Mouse (Mus musculus): ENCODE measurements around the gene Vsig10l. TPM values are rescaled to one million over a fixed set of nuclear protein-coding genes. Genes with fewer than 3 reads are reported as not detected.
A peak's percentile ranks its signal among the peaks of the same experiment; 100 is the strongest.

Vsig10l gene
- polyA plus RNA-seq, 1 experiment from 2014 or later: 15.7 TPM

GRCm38 (mm10) chr7:43466099-43466694 lies 3.2 kb downstream of the Vsig10l start:
- Histone ChIP-seq H3K9me3 (replicated peaks; ENCODE audit: control insufficient read depth, low read length, poor library complexity, severe bottlenecking) (no peaks in the 10 kb centered on the region), H3K4me2 (ENCODE audit: low read length) (peak overlapping the region; percentile 82), H3K4me1 (ENCODE audit: control insufficient read depth, insufficient read depth, low read length) (peaks cover 2% of the 10 kb centered on the region), H3K36me3 (ENCODE audit: control insufficient read depth, insufficient read depth, low read length) (no peaks in the 10 kb centered on the region), H3K27ac (ENCODE audit: low read length) (peak overlapping the region; percentile 44), H3K4me3 (ENCODE audit: low read depth, low read length) (peak overlapping the region; percentile 56), H3K27me3 (ENCODE audit: control insufficient read depth, insufficient read depth, low read depth, low read length) (no peaks in the 10 kb centered on the region), H3K9ac (ENCODE audit: low read depth, low read length) (peak overlapping the region; percentile 64)
- peak; percentile 73 for ATAC-seq
- under 1% methylated on average over 33 of the region's 33 CpGs for WGBS

GRCm38 (mm10) chr7:43470373-43470772 lies 7.4 kb downstream of the Vsig10l start:
- no peaks in the 10 kb centered on the region for H3K9me3 ChIP-seq (replicated peaks; ENCODE audit: control insufficient read depth, low read length, poor library complexity, severe bottlenecking)
- H3K4me1 ChIP-seq (ENCODE audit: control insufficient read depth, insufficient read depth, low read length): peaks cover 2% of the 10 kb centered on the region
- 0 out of 2 replicates have a peak, but pooled peaks cover 2% of the 10 kb centered on the region for H3K36me3 ChIP-seq (ENCODE audit: control insufficient read depth, insufficient read depth, low read length)
- ATAC-seq: no peak
- no peak overlapping the region for H3K4me2 ChIP-seq (ENCODE audit: low read length)
- H3K4me3 ChIP-seq (ENCODE audit: low read depth, low read length): no peak overlapping the region
- H3K27ac ChIP-seq (ENCODE audit: low read length): no peak overlapping the region
- H3K27me3 ChIP-seq (ENCODE audit: control insufficient read depth, insufficient read depth, low read depth, low read length): no peaks in the 10 kb centered on the region
- H3K9ac ChIP-seq (ENCODE audit: low read depth, low read length): no peak overlapping the region
- WGBS: 42% methylated on average over 8 of the region's 8 CpGs

GRCm38 (mm10) chr7:43475706-43476105 lies 12.8 kb downstream of the Vsig10l start:
- peaks cover 8% of the 10 kb centered on the region for H3K27me3 ChIP-seq (ENCODE audit: control insufficient read depth, insufficient read depth, low read depth, low read length)
- H3K4me3 ChIP-seq (ENCODE audit: low read depth, low read length): no peak overlapping the region
- no peaks in the 10 kb centered on the region for H3K4me1 ChIP-seq (ENCODE audit: control insufficient read depth, insufficient read depth, low read length)
- no peak overlapping the region for H3K4me2 ChIP-seq (ENCODE audit: low read length)
- H3K9me3 ChIP-seq (replicated peaks; ENCODE audit: control insufficient read depth, low read length, poor library complexity, severe bottlenecking): no peaks in the 10 kb centered on the region
- no peak overlapping the region for H3K27ac ChIP-seq (ENCODE audit: low read length)
- ATAC-seq: peak; percentile 12; the same call in 1 of the 2 replicates
- WGBS: 26% methylated on average over 23 of the region's 23 CpGs
- H3K9ac ChIP-seq (ENCODE audit: low read depth, low read length): no peak overlapping the region
- peaks cover 10% of the 10 kb centered on the region; the same call in 1 of the 2 replicates for H3K36me3 ChIP-seq (ENCODE audit: control insufficient read depth, insufficient read depth, low read length)

- no peak for ATAC-seq
- Histone ChIP-seq H3K9ac (ENCODE audit: low read depth, low read length) (no peak overlapping the region), H3K27me3 (ENCODE audit: control insufficient read depth, insufficient read depth, low read depth, low read length) (peaks cover 8% of the 10 kb centered on the region), H3K4me1 (ENCODE audit: control insufficient read depth, insufficient read depth, low read length) (no peaks in the 10 kb centered on the region), H3K4me3 (ENCODE audit: low read depth, low read length) (no peak overlapping the region), H3K36me3 (ENCODE audit: control insufficient read depth, insufficient read depth, low read length) (peaks cover 10% of the 10 kb centered on the region; the same call in 1 of the 2 replicates), H3K4me2 (ENCODE audit: low read length) (no peak overlapping the region), H3K9me3 (replicated peaks; ENCODE audit: control insufficient read depth, low read length, poor library complexity, severe bottlenecking) (no peaks in the 10 kb centered on the region), H3K27ac (ENCODE audit: low read length) (no peak overlapping the region)
- WGBS: 14% methylated on average over 13 of the region's 13 CpGs
These were observed 13.4 kb downstream of the Vsig10l start for GRCm38 (mm10) chr7:43476376-43476775.

- no peak overlapping the region for H3K27ac ChIP-seq (ENCODE audit: low read length)
- H3K4me2 ChIP-seq (ENCODE audit: low read length): no peak overlapping the region
- no peaks in the 10 kb centered on the region for H3K9me3 ChIP-seq (replicated peaks; ENCODE audit: control insufficient read depth, low read length, poor library complexity, severe bottlenecking)
- H3K4me3 ChIP-seq (ENCODE audit: low read depth, low read length): no peak overlapping the region
- peaks cover 8% of the 10 kb centered on the region for H3K27me3 ChIP-seq (ENCODE audit: control insufficient read depth, insufficient read depth, low read depth, low read length)
- no peak for ATAC-seq
- H3K4me1 ChIP-seq (ENCODE audit: control insufficient read depth, insufficient read depth, low read length): peaks cover 4% of the 10 kb centered on the region; the same call in 1 of the 2 replicates
- no peak overlapping the region for H3K9ac ChIP-seq (ENCODE audit: low read depth, low read length)
- whole genome bisulfite sequencing: 63% methylated on average over 3 of the region's 3 CpGs
- H3K36me3 ChIP-seq (ENCODE audit: control insufficient read depth, insufficient read depth, low read length): peaks cover 4% of the 10 kb centered on the region; the same call in 1 of the 2 replicates
These were observed 18.2 kb downstream of the Vsig10l start for GRCm38 (mm10) chr7:43481191-43481590.

- no peaks in the 10 kb centered on the region for H3K36me3 ChIP-seq (ENCODE audit: control insufficient read depth, insufficient read depth, low read length)
- 57% methylated on average over 8 of the region's 8 CpGs for WGBS
- H3K4me2 ChIP-seq (ENCODE audit: low read length): no peak overlapping the region
- no peak overlapping the region for H3K4me3 ChIP-seq (ENCODE audit: low read depth, low read length)
- H3K27me3 ChIP-seq (ENCODE audit: control insufficient read depth, insufficient read depth, low read depth, low read length): peaks cover 8% of the 10 kb centered on the region
- no peaks in the 10 kb centered on the region for H3K9me3 ChIP-seq (replicated peaks; ENCODE audit: control insufficient read depth, low read length, poor library complexity, severe bottlenecking)
- ATAC-seq: peak; percentile 33
- peaks cover 4% of the 10 kb centered on the region for H3K4me1 ChIP-seq (ENCODE audit: control insufficient read depth, insufficient read depth, low read length)
- no peak overlapping the region for H3K27ac ChIP-seq (ENCODE audit: low read length)
- no peak overlapping the region for H3K9ac ChIP-seq (ENCODE audit: low read depth, low read length)
These were observed 19.3 kb downstream of the Vsig10l start for GRCm38 (mm10) chr7:43482090-43482716.

GRCm38 (mm10) chr7:43483236-43483635 lies 20.3 kb downstream of the Vsig10l start:
- no peaks in the 10 kb centered on the region; the same call in 1 of the 2 replicates for H3K27me3 ChIP-seq (ENCODE audit: control insufficient read depth, insufficient read depth, low read depth, low read length)
- no peak overlapping the region for H3K9ac ChIP-seq (ENCODE audit: low read depth, low read length)
- 26% methylated on average over 10 of the region's 10 CpGs for WGBS
- no peak overlapping the region for H3K27ac ChIP-seq (ENCODE audit: low read length)
- no peaks in the 10 kb centered on the region for H3K36me3 ChIP-seq (ENCODE audit: control insufficient read depth, insufficient read depth, low read length)
- no peak overlapping the region for H3K4me3 ChIP-seq (ENCODE audit: low read depth, low read length)
- no peak overlapping the region for H3K4me2 ChIP-seq (ENCODE audit: low read length)
- H3K4me1 ChIP-seq (ENCODE audit: control insufficient read depth, insufficient read depth, low read length): peaks cover 8% of the 10 kb centered on the region
- no peaks in the 10 kb centered on the region for H3K9me3 ChIP-seq (replicated peaks; ENCODE audit: control insufficient read depth, low read length, poor library complexity, severe bottlenecking)
- ATAC-seq: no peak

- H3K4me3 ChIP-seq (ENCODE audit: low read depth, low read length): peak overlapping the region; percentile 89
- no peaks in the 10 kb centered on the region for H3K9me3 ChIP-seq (replicated peaks; ENCODE audit: control insufficient read depth, low read length, poor library complexity, severe bottlenecking)
- no peaks in the 10 kb centered on the region for H3K36me3 ChIP-seq (ENCODE audit: control insufficient read depth, insufficient read depth, low read length)
- no peaks in the 10 kb centered on the region for H3K27me3 ChIP-seq (ENCODE audit: control insufficient read depth, insufficient read depth, low read depth, low read length)
- WGBS: 37% methylated on average over 5 of the region's 5 CpGs
- peak; percentile 4; the same call in 1 of the 2 replicates for ATAC-seq
- peaks cover 18% of the 10 kb centered on the region for H3K4me1 ChIP-seq (ENCODE audit: control insufficient read depth, insufficient read depth, low read length)
- peak overlapping the region; percentile 93; the same call in 1 of the 2 replicates for H3K27ac ChIP-seq (ENCODE audit: low read length)
- H3K9ac ChIP-seq (ENCODE audit: low read depth, low read length): peak overlapping the region; percentile 98
- peak overlapping the region; percentile 78 for H3K4me2 ChIP-seq (ENCODE audit: low read length)
These were observed 25.7 kb downstream of the Vsig10l start for GRCm38 (mm10) chr7:43488646-43489045.

- peak within 1 kb of the TSS; percentile 89 for H3K4me3 ChIP-seq (ENCODE audit: low read depth, low read length)
- H3K36me3 ChIP-seq (ENCODE audit: control insufficient read depth, insufficient read depth, low read length): no peaks in the 10 kb centered on the region
- peak within 1 kb of the TSS; percentile 98 for H3K9ac ChIP-seq (ENCODE audit: low read depth, low read length)
- peaks cover 18% of the 10 kb centered on the region for H3K4me1 ChIP-seq (ENCODE audit: control insufficient read depth, insufficient read depth, low read length)
- H3K9me3 ChIP-seq (replicated peaks; ENCODE audit: control insufficient read depth, low read length, poor library complexity, severe bottlenecking): no peaks in the 10 kb centered on the region
- H3K27me3 ChIP-seq (ENCODE audit: control insufficient read depth, insufficient read depth, low read depth, low read length): no peaks in the 10 kb centered on the region
- peak within 1 kb of the TSS; percentile 93 for H3K27ac ChIP-seq (ENCODE audit: low read length)
- peak; percentile 74 for ATAC-seq
- WGBS: 1% methylated on average over 17 of the region's 41 CpGs
- peak within 1 kb of the TSS; percentile 78 for H3K4me2 ChIP-seq (ENCODE audit: low read length)
These were observed 26.7 kb downstream of the Vsig10l start, which contains the start of gene Iglon5 for GRCm38 (mm10) chr7:43489631-43490125. Gene Iglon5, minus strand, starts transcription at chr7:43490075.

Measured in midbrain, embryonic 16.5 days (tissue).